Mouse (Mus musculus): ENCODE results near the gene Klhl42.

Gene Klhl42

GRCm38 (mm10) chr6:147091136-147092120 is at the start of gene Klhl42:
Klhl42 (plus strand) TSS chr6:147091379.
- peak; percentile 85 for DNase-seq

- DNase-seq: peak; percentile 95
Observed at GRCm38 (mm10) chr6:147042291-147043290, 48.6 kb upstream of the Klhl42 start, which contains the start of gene Mrps35. Mrps35 (plus strand) TSS chr6:147042764.

GRCm38 (mm10) chr6:147043633-147044032 is 47.5 kb upstream of the Klhl42 start:
- no peak for DNase-seq

GRCm38 (mm10) chr6:147049239-147049805 is 41.9 kb upstream of the Klhl42 start:
- no peak for DNase-seq

GRCm38 (mm10) chr6:147051666-147052065 is 39.5 kb upstream of the Klhl42 start:
- DNase-seq: no peak

- DNase-seq: no peak
Observed at GRCm38 (mm10) chr6:147052440-147052839, 38.7 kb upstream of the Klhl42 start.

- DNase-seq: no peak
Observed at GRCm38 (mm10) chr6:147053785-147054646, 37.2 kb upstream of the Klhl42 start.

- DNase-seq: no peak
Observed at GRCm38 (mm10) chr6:147055374-147055977, 35.7 kb upstream of the Klhl42 start.

- DNase-seq: peak; percentile 11
Observed at GRCm38 (mm10) chr6:147059326-147059725, 31.9 kb upstream of the Klhl42 start.

- no peak for DNase-seq
Observed at GRCm38 (mm10) chr6:147061630-147062029, 29.5 kb upstream of the Klhl42 start.

- no peak for DNase-seq
Observed at GRCm38 (mm10) chr6:147062034-147062433, 29.1 kb upstream of the Klhl42 start.

GRCm38 (mm10) chr6:147062694-147063093 is 28.5 kb upstream of the Klhl42 start:
- DNase-seq: no peak

GRCm38 (mm10) chr6:147064226-147064943 is 26.8 kb upstream of the Klhl42 start:
- no peak for DNase-seq

- DNase-seq: no peak
Observed at GRCm38 (mm10) chr6:147064944-147065261, 26.3 kb upstream of the Klhl42 start.

- DNase-seq: no peak
Observed at GRCm38 (mm10) chr6:147075808-147076387, 15.3 kb upstream of the Klhl42 start.

GRCm38 (mm10) chr6:147076878-147077277 is 14.3 kb upstream of the Klhl42 start:
- no peak for DNase-seq

- no peak for DNase-seq
Observed at GRCm38 (mm10) chr6:147079919-147080318, 11.3 kb upstream of the Klhl42 start.

GRCm38 (mm10) chr6:147085398-147086040 is 5.7 kb upstream of the Klhl42 start:
- DNase-seq: no peak

- peak; percentile 70 for DNase-seq
Observed at GRCm38 (mm10) chr6:147086594-147087225, 4.5 kb upstream of the Klhl42 start, which contains the start of gene Mansc4. Mansc4 (minus strand) TSS chr6:147087032.
